Mouse (Mus musculus) kidney, adult 2 months (tissue): ENCODE measurements around the gene Phactr3. TPM values are rescaled to one million over a fixed set of nuclear protein-coding genes. Genes with fewer than 3 reads are reported as not detected.

Experiments used
- DNase-seq: peaks from one replicate; pipeline ENCODE4 v3.0.0; 2021
- H3K27ac ChIP-seq: fragments of 200-500 bp; 2 replicates; pipeline ENCODE4 v1.5.1; 2012; ENCODE audit warnings: low read depth, low read length, control low read depth, inconsistent platforms; ENCODE audit not compliant: insufficient read depth
- H3K27me3 ChIP-seq: fragments of 200-500 bp; replicated peaks from 2 replicates; pipeline ENCODE4 v1.6.1; 2012; ENCODE audit warnings: mild to moderate bottlenecking, moderate library complexity, low read length, inconsistent platforms; ENCODE audit not compliant: control insufficient read depth, insufficient read depth
- H3K36me3 ChIP-seq: fragments of 200-500 bp; 2 replicates; pipeline ENCODE4 v1.6.1; 2012; ENCODE audit warnings: mild to moderate bottlenecking, moderate library complexity, low read length, inconsistent platforms; ENCODE audit not compliant: control insufficient read depth, insufficient read depth
- H3K4me1 ChIP-seq: fragments of 200-500 bp; 2 replicates; pipeline ENCODE4 v1.6.1; 2011; ENCODE audit warnings: low read length; ENCODE audit not compliant: control insufficient read depth, insufficient read depth
- H3K4me3 ChIP-seq: fragments of 200-500 bp; 2 replicates; pipeline ENCODE4 v1.5.1; 2011; ENCODE audit warnings: mild to moderate bottlenecking, low read depth, low read length, control low read depth; ENCODE audit not compliant: insufficient read depth
- CTCF ChIP-seq: fragments of 200-500 bp; conservative IDR thresholded peaks from 2 replicates; pipeline ENCODE4 v1.5.1; 2011; ENCODE audit warnings: low read depth, mild to moderate bottlenecking, control low read depth, low read length, moderate library complexity, mixed read lengths; ENCODE audit not compliant: insufficient read depth, insufficient read length
- POLR2A ChIP-seq: fragments of 200-500 bp; IDR thresholded peaks from one replicate; pipeline ENCODE4 v1.6.1; 2011; ENCODE audit warnings: low read depth, low read length, control low read depth
- WGBS: fragments of 180-500 bp; shearing (Covaris S2); methylation state at CpG from one replicate; pipeline ENCODE4 v1.1.7; 2018; 5-methylcytosine and 5-hydroxymethylcytosine counted together
- polyA plus RNA-seq: library from polyadenylated mRNA; depleted of rRNA; stranded (reverse); fragments of >200 nt; gene quantifications from 2 replicates; pipeline ENCODE4 v1.2.3, GENCODE M21; 2012

The Phactr3 gene
- polyA plus RNA-seq, 1 experiment = 0.17 TPM

DNA sequence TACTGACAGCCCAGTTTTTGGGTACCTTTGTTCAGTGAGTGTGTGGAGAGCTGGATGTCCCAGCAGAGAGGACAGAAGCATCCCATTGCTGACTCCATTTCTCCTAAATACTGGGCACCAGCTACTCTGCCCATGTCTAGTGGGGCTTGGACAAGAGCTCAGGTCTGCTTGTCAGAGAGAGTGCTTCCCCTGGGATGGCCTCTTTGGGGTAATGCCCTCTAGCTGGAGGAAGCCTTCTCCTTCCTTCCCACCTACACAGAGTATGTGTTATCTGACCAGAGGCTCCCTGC lies 1.5 kb downstream of the Phactr3 start:
- Histone ChIP-seq H3K4me3 (no peak overlapping the region), H3K27ac (no peak overlapping the region), H3K4me1 (no peaks in the 10 kb centered on the region), H3K36me3 (no peaks in the 10 kb centered on the region), H3K27me3 (no peaks in the 10 kb centered on the region)
- DNase-seq = no peak
- TF ChIP-seq CTCF = no peak
- TF ChIP-seq POLR2A = no peak

GRCm38 (mm10) chr2:178120651-178121374 lies 2.0 kb downstream of the Phactr3 start:
- 86% methylated on average over 8 of the region's 8 CpGs for WGBS
- Histone ChIP-seq H3K36me3 (no peaks in the 10 kb centered on the region), H3K4me3 (no peak overlapping the region), H3K4me1 (no peaks in the 10 kb centered on the region), H3K27me3 (no peaks in the 10 kb centered on the region), H3K27ac (no peak overlapping the region)
- no peak for TF ChIP-seq CTCF
- TF ChIP-seq POLR2A = no peak
- no peak for DNase-seq

DNA sequence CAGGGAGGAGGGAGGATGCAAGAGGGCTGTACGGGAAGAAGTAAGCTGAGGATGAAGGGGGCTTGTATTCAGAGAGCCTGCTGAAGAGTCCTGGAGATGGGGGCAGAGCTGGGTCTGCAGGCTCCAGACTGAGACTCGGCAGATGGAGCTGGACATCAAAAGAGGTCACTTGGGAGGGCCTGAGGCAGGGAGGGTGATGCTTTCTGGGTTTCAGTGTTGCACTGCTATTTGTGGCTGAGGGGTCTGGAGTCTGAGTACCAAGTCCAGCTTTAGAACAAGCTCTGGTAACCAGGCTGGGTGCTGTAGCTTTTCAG lies 2.6 kb downstream of the Phactr3 start:
- Histone ChIP-seq H3K4me3 (no peak overlapping the region), H3K27ac (no peak overlapping the region), H3K36me3 (no peaks in the 10 kb centered on the region), H3K27me3 (no peaks in the 10 kb centered on the region), H3K4me1 (no peaks in the 10 kb centered on the region)
- no peak for DNase-seq
- 26% methylated on average over 2 of the region's 2 CpGs for WGBS
- no peak for TF ChIP-seq POLR2A
- no peak for TF ChIP-seq CTCF

DNA sequence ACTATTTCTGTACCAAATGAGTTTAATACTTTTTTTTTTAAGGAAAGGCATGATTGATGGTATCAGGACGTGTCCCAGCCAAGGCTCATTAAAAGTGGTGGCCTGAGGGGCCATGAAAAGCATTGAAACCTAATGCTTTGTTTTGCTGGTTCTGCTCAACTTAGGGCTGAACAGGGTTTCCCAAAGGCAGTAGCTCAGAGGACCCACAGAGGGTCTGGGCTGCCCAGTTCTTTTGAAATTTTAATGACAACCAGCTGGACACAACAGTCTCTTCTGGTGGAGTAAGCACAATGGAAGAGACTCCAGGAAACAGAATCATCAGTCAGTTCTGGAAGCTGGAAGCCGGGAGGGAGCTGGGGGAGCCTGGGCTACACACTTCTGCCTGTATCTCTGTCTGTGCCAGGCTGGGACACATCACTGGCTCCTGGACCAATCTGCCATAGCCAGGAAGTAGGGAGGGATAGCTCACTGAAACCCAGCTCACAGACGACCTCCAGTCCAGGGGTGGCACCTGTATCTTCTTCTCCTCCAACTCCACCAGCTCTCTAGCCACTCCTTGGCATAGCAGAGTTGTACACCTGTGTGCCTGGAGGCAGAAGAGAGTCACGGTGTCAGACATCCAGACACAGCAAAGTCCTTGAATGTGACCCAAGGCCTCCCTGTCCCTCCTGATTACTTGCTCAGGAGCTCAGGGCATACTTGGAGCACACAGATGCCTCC lies 3.3 kb downstream of the Phactr3 start:
- no peaks in the 10 kb centered on the region for H3K4me1 ChIP-seq
- TF ChIP-seq POLR2A (no peak), CTCF (no peak)
- H3K27ac ChIP-seq = no peak overlapping the region
- 25% methylated on average over 4 of the region's 4 CpGs for WGBS
- H3K4me3 ChIP-seq = no peak overlapping the region
- H3K36me3 ChIP-seq = no peaks in the 10 kb centered on the region
- DNase-seq = no peak
- no peaks in the 10 kb centered on the region for H3K27me3 ChIP-seq

GRCm38 (mm10) chr2:178123466-178123865 lies 4.7 kb downstream of the Phactr3 start:
- no peak for DNase-seq
- Histone ChIP-seq H3K27ac (no peak overlapping the region), H3K4me3 (no peak overlapping the region), H3K27me3 (no peaks in the 10 kb centered on the region), H3K4me1 (no peaks in the 10 kb centered on the region), H3K36me3 (no peaks in the 10 kb centered on the region)
- TF ChIP-seq POLR2A (no peak), CTCF (no peak)
- 72% methylated on average over 15 of the region's 15 CpGs for WGBS

GRCm38 (mm10) chr2:178125427-178125826 lies 6.7 kb downstream of the Phactr3 start:
- H3K27me3 ChIP-seq = no peaks in the 10 kb centered on the region
- H3K4me1 ChIP-seq = no peaks in the 10 kb centered on the region
- H3K36me3 ChIP-seq = no peaks in the 10 kb centered on the region
- no peak for DNase-seq
- 77% methylated on average over 8 of the region's 8 CpGs for whole genome bisulfite sequencing
- no peak overlapping the region for H3K27ac ChIP-seq
- TF ChIP-seq CTCF (no peak), POLR2A (no peak)
- H3K4me3 ChIP-seq = no peak overlapping the region

DNA sequence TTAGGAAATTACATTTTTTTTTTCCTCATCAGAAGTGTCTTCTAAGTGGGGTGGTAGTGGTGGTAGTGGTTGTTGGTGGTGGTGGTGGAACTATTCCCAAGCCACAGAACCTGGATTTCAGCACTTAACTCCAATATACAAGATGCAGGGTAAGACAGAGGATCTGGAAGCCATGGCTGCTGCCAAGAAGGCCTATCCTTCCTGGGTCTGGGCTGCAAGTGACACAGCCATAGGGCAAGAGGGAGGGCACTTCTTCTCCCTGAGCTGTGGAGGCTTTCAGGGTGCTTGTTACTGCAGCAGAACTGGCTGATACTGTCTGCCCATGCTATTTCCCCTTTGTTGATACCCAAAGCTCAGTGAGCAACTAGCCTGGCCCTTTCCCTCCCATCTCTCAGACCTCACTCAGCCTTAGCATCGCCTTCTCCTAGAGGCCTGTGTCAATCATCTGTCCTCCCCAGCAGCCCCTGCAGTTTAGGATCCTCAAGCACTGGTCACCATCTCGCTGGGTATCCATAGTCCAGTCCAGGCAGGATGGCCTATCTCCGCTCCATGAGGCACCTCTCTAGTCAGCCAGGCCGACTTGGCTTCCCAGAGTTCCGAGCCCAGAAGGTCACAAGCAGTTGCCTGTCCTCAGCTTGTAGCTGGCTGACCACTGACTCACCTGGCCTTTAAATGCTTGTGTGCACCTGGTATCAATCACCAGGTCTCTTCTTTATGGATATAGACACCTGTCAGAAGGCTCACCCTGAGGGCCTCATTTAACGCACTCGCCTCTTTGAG lies 7.5 kb downstream of the Phactr3 start:
- no peaks in the 10 kb centered on the region for H3K36me3 ChIP-seq
- no peak overlapping the region for H3K27ac ChIP-seq
- no peaks in the 10 kb centered on the region for H3K27me3 ChIP-seq
- DNase-seq = no peak
- H3K4me3 ChIP-seq = no peak overlapping the region
- TF ChIP-seq POLR2A = no peak
- TF ChIP-seq CTCF = no peak
- WGBS = 92% methylated on average over 7 of the region's 7 CpGs
- no peaks in the 10 kb centered on the region for H3K4me1 ChIP-seq

DNA sequence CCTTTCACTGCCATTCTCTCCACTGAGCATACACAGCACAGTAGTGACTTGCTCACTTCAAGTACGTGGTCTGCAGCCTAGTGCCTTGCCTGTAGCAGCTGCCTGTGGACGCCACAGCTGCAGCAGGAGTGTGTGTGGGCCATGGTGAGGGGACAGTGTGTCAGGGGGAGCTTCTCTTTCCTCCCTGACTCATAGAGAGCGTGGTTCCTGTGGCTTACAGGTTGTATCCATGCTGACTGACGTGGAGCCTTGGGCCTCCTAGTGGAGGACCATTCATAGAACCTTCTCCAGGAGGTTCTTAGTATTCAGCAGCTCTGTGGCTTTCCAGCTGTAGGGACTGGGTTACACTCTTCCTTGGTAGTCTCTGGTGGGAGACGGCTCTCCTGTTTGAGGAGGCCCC lies 9.8 kb downstream of the Phactr3 start:
- DNase-seq = no peak
- WGBS = 60% methylated on average over 5 of the region's 5 CpGs
- no peaks in the 10 kb centered on the region for H3K27me3 ChIP-seq

More for the DNA sequence above, 9.8 kb downstream of the Phactr3 start:
- H3K4me1 ChIP-seq = no peaks in the 10 kb centered on the region
- H3K36me3 ChIP-seq = no peaks in the 10 kb centered on the region
- no peak overlapping the region for H3K27ac ChIP-seq
- no peak overlapping the region for H3K4me3 ChIP-seq
- no peak for TF ChIP-seq POLR2A
